Mouse (Mus musculus): Measurements from ENCODE around the gene Tas2r137. TPM values are rescaled to one million over a fixed set of nuclear protein-coding genes. Genes with fewer than 3 reads are reported as not detected.

The Tas2r137 gene
- not detected for polyA plus RNA-seq (2014; fragmentation: Illumina TruSeq; extraction: RNeasy Lipid Tissue Mini Kit (QIAGEN cat#74804); ENCODE audit: insufficient read depth, low read depth, low replicate concordance)

DNA sequence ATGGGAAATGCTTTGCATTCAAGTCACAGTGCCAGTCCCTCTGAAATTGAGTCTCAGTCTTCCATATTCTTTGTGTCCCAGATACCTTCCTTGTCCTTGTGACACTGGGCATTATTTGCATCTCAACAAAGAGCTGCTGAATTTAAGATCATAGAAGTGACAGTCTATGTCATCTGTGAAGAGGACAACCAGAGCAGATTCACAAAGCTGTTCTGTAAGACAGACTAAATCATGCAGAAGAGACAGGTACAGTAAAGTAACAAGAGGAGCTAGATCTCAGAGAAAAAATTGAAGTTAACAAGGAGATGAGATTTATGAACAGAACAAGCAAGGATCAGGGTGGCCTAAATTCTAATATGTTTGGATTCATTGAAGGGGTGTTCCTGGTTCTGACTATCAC is at the start of gene Tas2r137:
Gene Tas2r137 (plus strand): TSS at position 301 of the 400 bp plus-strand sequence.

DNA sequence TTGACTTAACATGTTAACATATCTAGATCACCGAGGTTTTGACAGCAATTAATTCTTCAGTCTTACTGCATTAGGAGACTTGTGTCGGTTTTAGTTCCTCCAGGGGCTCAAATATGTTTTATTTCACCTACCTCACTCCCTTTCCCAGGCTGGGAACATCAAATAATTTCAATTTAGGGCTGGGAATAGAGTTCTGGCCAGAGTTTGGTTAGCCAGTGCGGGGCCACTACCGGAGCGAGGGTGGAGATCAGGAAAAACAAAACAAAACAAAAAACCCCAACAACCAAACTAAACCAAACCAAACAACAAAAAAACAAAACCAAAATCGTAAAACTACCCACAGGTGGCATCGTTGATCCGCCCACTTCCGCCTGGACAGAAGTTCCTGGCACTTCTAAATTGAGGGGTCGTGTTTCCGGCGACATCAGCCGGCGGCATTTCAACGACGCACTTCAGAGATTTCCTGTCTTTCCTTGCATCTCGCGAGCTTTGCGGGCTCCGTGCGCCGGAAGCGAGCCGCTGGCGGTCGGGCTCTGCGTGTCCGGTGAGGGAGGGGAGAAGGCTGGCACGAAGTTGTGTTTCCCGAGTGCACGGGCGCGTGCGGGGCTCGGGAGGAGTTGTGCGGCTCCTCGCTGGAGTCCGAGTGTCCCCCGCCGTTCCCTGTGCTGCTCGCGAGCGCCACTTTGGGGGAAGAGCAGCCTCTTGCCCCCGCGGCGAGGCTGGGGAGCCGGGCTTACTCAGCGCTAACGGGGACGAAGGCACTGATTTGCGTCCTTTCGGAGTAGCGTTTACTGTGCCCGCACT is 19.9 kb upstream of the Tas2r137 start, which contains the start of gene Ssbp1:
Gene Ssbp1 (plus strand): TSS at position 437 of the 804 bp plus-strand sequence.

DNA sequence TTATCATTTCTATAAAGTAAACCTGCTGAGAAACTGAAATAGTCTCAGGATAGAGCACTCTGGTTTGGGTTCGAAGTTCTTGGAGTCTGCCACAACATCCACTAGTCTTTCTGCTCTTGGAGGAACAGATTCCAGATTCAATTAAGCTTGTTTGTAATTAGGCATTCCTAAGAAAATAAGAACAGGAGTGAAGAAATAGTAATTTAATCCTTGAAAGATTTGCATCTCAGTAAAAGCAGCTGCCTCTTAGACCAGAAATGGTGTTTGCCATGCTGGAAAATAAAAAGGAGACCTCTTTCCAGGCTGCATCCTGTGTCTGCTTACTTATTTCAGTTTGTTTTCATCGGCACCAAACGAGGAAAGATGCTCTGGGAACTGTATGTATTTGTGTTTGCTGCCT is 2.2 kb downstream of the Tas2r137 start, which contains the start of gene Tas2r108:
Gene Tas2r108 (plus strand): TSS at position 301 of the 400 bp plus-strand sequence.

DNA sequence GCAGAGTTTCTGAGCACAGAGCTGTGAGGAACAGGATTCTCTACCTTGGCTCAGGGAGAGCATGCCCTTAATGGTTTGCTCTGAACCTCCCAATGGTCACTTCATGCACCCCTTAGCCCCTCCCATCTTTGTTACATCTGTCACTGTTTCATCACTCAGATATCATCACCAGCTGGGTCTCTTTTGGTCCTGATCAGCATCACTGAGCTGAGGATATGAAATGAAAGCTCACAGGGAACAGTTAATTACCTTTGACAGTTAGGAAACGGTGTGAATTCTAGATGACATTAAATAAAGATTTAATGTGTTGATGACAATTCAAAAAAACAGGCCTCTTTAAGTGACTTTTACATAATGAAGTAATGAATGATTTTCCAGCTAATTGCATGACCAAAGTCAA is 28.4 kb downstream of the Tas2r137 start, which contains the start of gene Prss37:
Gene Prss37 (minus strand): TSS at position 101 of the 400 bp plus-strand sequence.

Other genes starting within 250 kb of the Tas2r137 start
- 9.7 TPM for gene Agk, start 166.1 kb upstream of the Tas2r137 start, polyA plus RNA-seq (2014; fragmentation: Illumina TruSeq; extraction: RNeasy Lipid Tissue Mini Kit (QIAGEN cat#74804); ENCODE audit: insufficient read depth, low read depth, low replicate concordance)
- 4.4 TPM for gene E330009J07Rik, start 55.1 kb upstream of the Tas2r137 start, polyA plus RNA-seq (2014; fragmentation: Illumina TruSeq; extraction: RNeasy Lipid Tissue Mini Kit (QIAGEN cat#74804); ENCODE audit: insufficient read depth, low read depth, low replicate concordance)
- gene Wee2, start 52.1 kb upstream of the Tas2r137 start, polyA plus RNA-seq (2014; fragmentation: Illumina TruSeq; extraction: RNeasy Lipid Tissue Mini Kit (QIAGEN cat#74804); ENCODE audit: insufficient read depth, low read depth, low replicate concordance), result not detected
- 40.6 TPM for gene Ssbp1, start 19.9 kb upstream of the Tas2r137 start, polyA plus RNA-seq (2014; fragmentation: Illumina TruSeq; extraction: RNeasy Lipid Tissue Mini Kit (QIAGEN cat#74804); ENCODE audit: insufficient read depth, low read depth, low replicate concordance)
- not detected for gene Tas2r108, start 2.3 kb downstream of the Tas2r137 start, polyA plus RNA-seq (2014; fragmentation: Illumina TruSeq; extraction: RNeasy Lipid Tissue Mini Kit (QIAGEN cat#74804); ENCODE audit: insufficient read depth, low read depth, low replicate concordance)
- not detected for gene Prss37, start 28.3 kb downstream of the Tas2r137 start, polyA plus RNA-seq (2014; fragmentation: Illumina TruSeq; extraction: RNeasy Lipid Tissue Mini Kit (QIAGEN cat#74804); ENCODE audit: insufficient read depth, low read depth, low replicate concordance)
- gene Olfr461, start 63.8 kb downstream of the Tas2r137 start, polyA plus RNA-seq (2014; fragmentation: Illumina TruSeq; extraction: RNeasy Lipid Tissue Mini Kit (QIAGEN cat#74804); ENCODE audit: insufficient read depth, low read depth, low replicate concordance), result not detected
- not detected for gene Olfr460, start 78.3 kb downstream of the Tas2r137 start, polyA plus RNA-seq (2014; fragmentation: Illumina TruSeq; extraction: RNeasy Lipid Tissue Mini Kit (QIAGEN cat#74804); ENCODE audit: insufficient read depth, low read depth, low replicate concordance)
- 3.3 TPM for gene Clec5a, start 94.6 kb downstream of the Tas2r137 start, polyA plus RNA-seq (2014; fragmentation: Illumina TruSeq; extraction: RNeasy Lipid Tissue Mini Kit (QIAGEN cat#74804); ENCODE audit: insufficient read depth, low read depth, low replicate concordance)
- gene Tas2r138, start 122.1 kb downstream of the Tas2r137 start, polyA plus RNA-seq (2014; fragmentation: Illumina TruSeq; extraction: RNeasy Lipid Tissue Mini Kit (QIAGEN cat#74804); ENCODE audit: insufficient read depth, low read depth, low replicate concordance), result not detected
- 0.52 TPM for gene Mgam, start 137.6 kb downstream of the Tas2r137 start, polyA plus RNA-seq (2014; fragmentation: Illumina TruSeq; extraction: RNeasy Lipid Tissue Mini Kit (QIAGEN cat#74804); ENCODE audit: insufficient read depth, low read depth, low replicate concordance)

Measured in lung, adult 10 weeks (tissue).